Mouse (Mus musculus): ENCODE data around the gene Luc7l3. TPM values are rescaled to one million over a fixed set of nuclear protein-coding genes. Genes with fewer than 3 reads are reported as not detected.

Gene Luc7l3
- polyA plus RNA-seq, 1 experiment from 2014 or later, result 113 TPM

DNA sequence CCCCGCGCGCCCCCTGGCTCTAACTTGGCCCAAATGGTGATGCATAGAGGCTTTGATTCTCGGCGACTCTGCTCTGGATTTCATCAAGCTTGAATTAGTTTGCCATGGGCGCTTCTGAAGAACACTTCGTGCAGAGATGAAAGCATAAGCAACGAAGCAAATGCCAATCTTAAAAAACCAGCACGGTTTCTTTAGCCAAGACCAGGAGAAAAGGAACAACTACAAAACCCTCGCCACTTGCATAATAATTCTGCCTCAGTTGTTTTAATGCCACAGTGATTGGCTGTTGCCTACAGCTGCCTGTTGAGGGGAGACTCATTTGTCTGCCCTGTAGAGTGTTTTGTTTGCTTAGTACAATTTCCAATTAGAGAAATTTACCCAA is 6.8 kb upstream of the Luc7l3 start:
- H3K4me3 ChIP-seq (ENCODE audit: low read length), result peak overlapping the region; percentile 86
- no peaks in the 10 kb centered on the region for H3K36me3 ChIP-seq (ENCODE audit: control insufficient read depth, insufficient read depth, low read length)
- no peaks in the 10 kb centered on the region for H3K9me3 ChIP-seq (ENCODE audit: control insufficient read depth, low read length)
- H3K4me1 ChIP-seq (ENCODE audit: control insufficient read depth, insufficient read depth, low read depth, low read length), result peaks cover 32% of the 10 kb centered on the region
- H3K27ac ChIP-seq (ENCODE audit: low read depth, low read length), result peak overlapping the region; percentile 100
- H3K4me2 ChIP-seq (ENCODE audit: low read length), result peak overlapping the region; percentile 83
- no peaks in the 10 kb centered on the region for H3K27me3 ChIP-seq (replicated peaks; ENCODE audit: control insufficient read depth, insufficient read depth, low read length)
- under 1% methylated on average over 10 of the region's 10 CpGs for WGBS
- peak overlapping the region; percentile 98 for H3K9ac ChIP-seq (ENCODE audit: low read depth, low read length)
- ATAC-seq, result no peak; the same call in 1 of the 2 replicates

DNA sequence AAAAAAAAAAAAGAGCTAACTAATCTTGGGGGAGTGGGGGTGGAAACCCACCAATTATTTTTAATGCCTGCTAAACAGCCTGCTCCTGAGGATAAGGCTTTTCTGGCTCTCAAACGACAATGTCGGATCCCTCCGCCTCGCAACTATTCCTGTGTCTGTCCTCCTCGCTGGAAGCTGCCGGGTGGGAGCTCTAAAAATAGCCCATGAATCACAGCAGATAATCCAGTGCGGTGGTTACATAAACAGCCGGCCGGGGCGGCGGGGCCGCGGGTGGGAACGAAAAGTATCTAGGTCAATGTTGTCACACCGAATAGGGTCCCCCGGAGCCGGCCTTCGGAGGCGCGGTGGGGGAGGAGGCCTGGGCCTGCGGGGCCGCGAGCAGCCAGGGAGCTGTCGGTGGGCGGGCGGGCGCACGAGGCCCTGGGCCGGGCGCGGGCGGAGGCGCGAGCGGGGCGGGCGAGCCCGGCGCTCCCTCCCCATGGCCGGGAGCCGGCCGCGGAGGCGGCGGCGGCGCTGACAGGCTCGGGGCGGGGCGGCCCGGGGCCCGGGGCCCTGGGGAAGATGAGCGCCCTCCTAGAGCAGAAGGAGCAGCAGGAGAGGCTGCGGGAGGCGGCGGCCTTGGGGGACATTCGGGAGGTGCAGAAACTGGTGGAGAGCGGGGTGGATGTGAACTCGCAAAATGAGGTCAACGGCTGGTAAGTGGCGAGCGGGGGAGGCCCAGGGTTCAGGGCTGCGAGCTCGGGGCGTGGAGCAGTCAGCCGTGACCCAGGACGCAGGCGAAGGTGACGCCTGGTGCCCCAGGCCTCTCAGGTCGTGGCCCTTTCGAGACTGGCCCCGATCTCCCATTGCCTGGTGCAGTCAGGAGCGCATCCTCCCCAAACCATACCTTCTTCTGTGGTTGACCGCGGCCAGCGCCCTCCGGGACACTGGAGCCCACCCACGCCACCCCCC is 6.2 kb upstream of the Luc7l3 start, which contains the start of gene Ankrd40:
Gene Ankrd40 (plus strand): TSS at position 309 of the 951 bp plus-strand sequence.
- no peaks in the 10 kb centered on the region for H3K9me3 ChIP-seq (ENCODE audit: control insufficient read depth, low read length)
- under 1% methylated on average over 68 of the region's 78 CpGs for WGBS
- H3K27ac ChIP-seq (ENCODE audit: low read depth, low read length), result peak within 1 kb of the TSS; percentile 100
- H3K27me3 ChIP-seq (replicated peaks; ENCODE audit: control insufficient read depth, insufficient read depth, low read length), result no peaks in the 10 kb centered on the region
- peak; percentile 90 for ATAC-seq
- H3K4me3 ChIP-seq (ENCODE audit: low read length), result peak within 1 kb of the TSS; percentile 86
- peak within 1 kb of the TSS; percentile 83 for H3K4me2 ChIP-seq (ENCODE audit: low read length)
- H3K36me3 ChIP-seq (ENCODE audit: control insufficient read depth, insufficient read depth, low read length), result no peaks in the 10 kb centered on the region
- peak within 1 kb of the TSS; percentile 98 for H3K9ac ChIP-seq (ENCODE audit: low read depth, low read length)
- H3K4me1 ChIP-seq (ENCODE audit: control insufficient read depth, insufficient read depth, low read depth, low read length), result peaks cover 32% of the 10 kb centered on the region

DNA sequence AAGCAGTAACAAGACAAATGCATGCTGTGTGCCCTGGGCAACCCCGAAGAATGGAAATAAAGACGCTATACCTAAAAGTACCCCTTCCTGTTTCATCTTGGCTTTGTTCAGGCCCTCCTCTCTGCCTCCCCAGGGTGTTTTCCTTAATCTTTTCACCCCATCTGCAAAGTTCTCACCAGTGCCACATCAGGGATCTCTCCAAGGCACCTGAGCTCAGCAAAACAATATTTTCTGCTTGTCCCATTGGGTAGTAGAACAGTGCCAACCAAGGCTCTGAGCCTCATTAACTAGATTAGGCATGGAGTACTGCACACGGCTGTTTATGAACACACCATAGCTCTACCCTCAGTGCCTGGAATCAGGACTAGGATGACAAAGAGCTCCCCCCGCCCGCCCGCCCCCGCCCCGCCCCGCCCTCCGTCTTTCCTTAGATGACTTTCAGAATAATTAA is 5.2 kb upstream of the Luc7l3 start:
- peak overlapping the region; percentile 83 for H3K4me2 ChIP-seq (ENCODE audit: low read length)
- peak overlapping the region; percentile 100 for H3K27ac ChIP-seq (ENCODE audit: low read depth, low read length)
- H3K9ac ChIP-seq (ENCODE audit: low read depth, low read length), result peak overlapping the region; percentile 65
- peaks cover 30% of the 10 kb centered on the region for H3K4me1 ChIP-seq (ENCODE audit: control insufficient read depth, insufficient read depth, low read depth, low read length)
- H3K36me3 ChIP-seq (ENCODE audit: control insufficient read depth, insufficient read depth, low read length), result no peaks in the 10 kb centered on the region
- H3K9me3 ChIP-seq (ENCODE audit: control insufficient read depth, low read length), result no peaks in the 10 kb centered on the region
- H3K27me3 ChIP-seq (replicated peaks; ENCODE audit: control insufficient read depth, insufficient read depth, low read length), result no peaks in the 10 kb centered on the region
- 1% methylated on average over 10 of the region's 10 CpGs for WGBS
- peak; percentile 73 for ATAC-seq
- peak overlapping the region; percentile 86 for H3K4me3 ChIP-seq (ENCODE audit: low read length)

DNA sequence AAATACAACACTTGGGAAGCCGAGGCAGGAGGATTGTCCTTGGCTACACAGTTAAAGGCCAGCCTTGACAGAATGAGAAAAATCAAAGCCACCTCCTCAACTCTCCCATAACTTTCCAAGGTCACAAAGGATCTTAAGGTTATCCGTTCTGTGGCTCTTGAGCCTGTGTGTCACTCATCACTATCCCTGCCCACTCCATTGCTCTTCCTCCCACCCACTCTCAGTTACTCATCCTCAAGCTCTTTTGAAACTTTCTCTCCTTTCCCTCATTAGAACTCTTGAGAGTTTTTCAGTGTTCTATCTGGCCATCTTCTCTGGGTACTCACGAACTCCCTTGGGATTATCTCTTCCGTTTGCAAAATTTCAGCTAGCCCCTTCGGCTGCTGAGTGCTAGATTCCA is 2.8 kb upstream of the Luc7l3 start:
- Histone ChIP-seq H3K4me2 (ENCODE audit: low read length) (no peak overlapping the region), H3K36me3 (ENCODE audit: control insufficient read depth, insufficient read depth, low read length) (no peaks in the 10 kb centered on the region), H3K4me3 (ENCODE audit: low read length) (no peak overlapping the region), H3K27ac (ENCODE audit: low read depth, low read length) (no peak overlapping the region), H3K4me1 (ENCODE audit: control insufficient read depth, insufficient read depth, low read depth, low read length) (peaks cover 22% of the 10 kb centered on the region), H3K9ac (ENCODE audit: low read depth, low read length) (no peak overlapping the region), H3K27me3 (replicated peaks; ENCODE audit: control insufficient read depth, insufficient read depth, low read length) (no peaks in the 10 kb centered on the region), H3K9me3 (ENCODE audit: control insufficient read depth, low read length) (no peaks in the 10 kb centered on the region)
- 86% methylated on average over 5 of the region's 5 CpGs for WGBS
- no peak for ATAC-seq

DNA sequence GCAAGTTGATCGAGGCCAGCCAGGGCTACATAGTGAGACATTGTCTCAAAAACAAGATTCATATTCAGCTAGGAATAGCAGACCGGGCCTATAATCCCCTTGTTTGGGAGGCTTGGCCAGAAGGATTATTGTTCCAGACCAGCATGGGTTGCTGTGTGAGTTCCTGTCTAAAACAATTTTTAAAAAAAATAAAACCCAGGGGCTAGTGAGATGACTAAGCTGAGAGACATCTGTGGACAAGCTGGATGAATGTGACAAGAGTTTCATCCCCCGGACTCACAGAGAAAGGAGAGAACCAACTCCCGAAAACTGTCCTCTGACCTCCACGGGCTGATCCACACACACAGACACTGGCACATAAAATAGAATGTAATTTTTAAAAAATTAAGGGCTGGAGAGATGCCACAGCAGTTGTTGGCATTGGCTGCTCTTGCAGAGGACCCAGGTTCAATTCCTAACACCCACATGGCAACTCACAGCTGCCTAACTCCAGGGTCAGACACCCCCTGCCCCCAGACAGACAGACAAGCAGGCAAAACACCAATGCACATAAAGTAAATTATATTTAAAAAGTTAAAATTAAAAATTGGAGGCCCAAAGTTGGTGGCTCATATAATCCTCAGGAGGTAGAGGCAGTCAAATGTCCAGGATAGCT is 1.6 kb upstream of the Luc7l3 start:
- Histone ChIP-seq H3K4me1 (ENCODE audit: control insufficient read depth, insufficient read depth, low read depth, low read length) (peaks cover 25% of the 10 kb centered on the region), H3K27ac (ENCODE audit: low read depth, low read length) (no peak overlapping the region), H3K4me3 (ENCODE audit: low read length) (no peak overlapping the region), H3K36me3 (ENCODE audit: control insufficient read depth, insufficient read depth, low read length) (no peaks in the 10 kb centered on the region), H3K9me3 (ENCODE audit: control insufficient read depth, low read length) (no peaks in the 10 kb centered on the region), H3K9ac (ENCODE audit: low read depth, low read length) (no peak overlapping the region), H3K4me2 (ENCODE audit: low read length) (no peak overlapping the region), H3K27me3 (replicated peaks; ENCODE audit: control insufficient read depth, insufficient read depth, low read length) (no peaks in the 10 kb centered on the region)
- no peak for ATAC-seq
- 74% methylated on average over 5 of the region's 5 CpGs for WGBS

DNA sequence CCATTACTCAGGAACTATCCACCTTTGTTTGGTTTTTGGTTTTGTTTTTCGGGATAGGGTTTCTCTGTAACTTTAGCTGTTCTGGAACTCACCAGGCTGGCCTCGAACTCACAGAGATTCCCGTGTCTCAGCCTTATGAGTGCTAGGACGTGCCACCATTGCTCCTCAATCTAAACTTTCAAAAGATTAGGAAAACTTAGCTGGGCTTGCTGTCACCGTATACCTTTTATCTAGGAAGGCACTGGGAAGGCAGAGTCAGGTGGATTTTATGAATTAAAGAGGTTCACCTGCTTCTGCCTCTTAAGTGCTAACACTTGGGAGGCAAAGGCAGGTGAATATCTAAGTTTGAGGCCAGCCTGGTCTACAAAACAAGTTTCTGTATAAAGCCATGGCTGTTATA is 848 bp upstream of the Luc7l3 start:
- Histone ChIP-seq H3K9ac (ENCODE audit: low read depth, low read length) (peak overlapping the region; percentile 100), H3K4me1 (ENCODE audit: control insufficient read depth, insufficient read depth, low read depth, low read length) (peaks cover 31% of the 10 kb centered on the region), H3K4me3 (ENCODE audit: low read length) (peak overlapping the region; percentile 99), H3K4me2 (ENCODE audit: low read length) (peak overlapping the region; percentile 64), H3K27ac (ENCODE audit: low read depth, low read length) (peak overlapping the region; percentile 89), H3K27me3 (replicated peaks; ENCODE audit: control insufficient read depth, insufficient read depth, low read length) (no peaks in the 10 kb centered on the region), H3K9me3 (ENCODE audit: control insufficient read depth, low read length) (no peaks in the 10 kb centered on the region), H3K36me3 (ENCODE audit: control insufficient read depth, insufficient read depth, low read length) (no peaks in the 10 kb centered on the region)
- no peak for ATAC-seq
- WGBS, result 48% methylated on average over 5 of the region's 5 CpGs

DNA sequence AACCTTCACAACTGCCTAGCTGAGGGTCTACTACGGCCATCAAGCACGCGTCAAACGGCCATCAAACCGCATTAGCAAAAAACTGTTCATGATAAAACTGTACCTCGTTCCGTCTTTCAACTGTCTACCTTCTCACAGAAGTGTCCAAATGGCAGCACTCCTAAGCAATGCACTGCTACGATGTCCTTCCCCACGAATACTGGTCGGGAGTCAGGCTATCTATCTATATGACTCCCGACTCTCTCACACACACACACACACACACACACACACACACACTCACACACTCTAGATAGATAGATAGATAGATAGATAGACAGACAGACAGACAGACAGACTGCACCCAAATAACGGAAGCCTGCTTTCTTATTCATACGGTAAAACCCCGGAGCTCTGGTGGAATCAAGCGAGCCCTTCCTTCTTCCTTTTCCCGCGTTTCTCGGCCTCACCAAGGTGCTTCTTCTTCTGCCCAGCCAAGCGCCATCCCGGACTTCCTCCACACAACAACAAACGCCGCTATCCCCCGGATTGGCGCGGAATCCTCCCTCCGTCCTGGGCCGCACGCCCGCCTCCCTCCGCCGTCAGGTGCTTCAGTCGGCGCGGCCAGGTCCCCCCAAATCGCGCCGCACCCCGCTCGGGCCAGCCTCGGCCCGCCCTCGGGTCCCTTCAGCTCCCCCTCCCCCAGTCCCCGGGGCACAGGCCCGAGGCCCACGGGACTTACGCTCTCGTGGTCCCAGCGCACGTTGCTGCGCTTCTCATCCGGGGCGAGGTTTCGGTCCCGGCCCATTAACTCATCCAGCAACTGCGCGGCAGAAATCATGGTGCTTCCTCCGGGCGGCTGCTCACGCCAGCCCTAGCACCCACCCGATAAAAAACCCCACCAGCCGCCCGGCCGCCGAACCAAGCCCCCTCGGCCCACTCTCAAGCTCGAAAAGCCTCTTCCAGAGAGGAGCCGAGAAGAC is 538 bp downstream of the Luc7l3 start:
- peak overlapping the region; percentile 64 for H3K4me2 ChIP-seq (ENCODE audit: low read length)
- no peaks in the 10 kb centered on the region for H3K9me3 ChIP-seq (ENCODE audit: control insufficient read depth, low read length)
- peak overlapping the region; percentile 89 for H3K27ac ChIP-seq (ENCODE audit: low read depth, low read length)
- H3K36me3 ChIP-seq (ENCODE audit: control insufficient read depth, insufficient read depth, low read length), result no peaks in the 10 kb centered on the region
- ATAC-seq, result peak; percentile 79
- H3K9ac ChIP-seq (ENCODE audit: low read depth, low read length), result peak overlapping the region; percentile 100
- H3K4me3 ChIP-seq (ENCODE audit: low read length), result peak overlapping the region; percentile 99
- H3K4me1 ChIP-seq (ENCODE audit: control insufficient read depth, insufficient read depth, low read depth, low read length), result peaks cover 38% of the 10 kb centered on the region
- H3K27me3 ChIP-seq (replicated peaks; ENCODE audit: control insufficient read depth, insufficient read depth, low read length), result no peaks in the 10 kb centered on the region
- WGBS, result under 1% methylated on average over 67 of the region's 67 CpGs

DNA sequence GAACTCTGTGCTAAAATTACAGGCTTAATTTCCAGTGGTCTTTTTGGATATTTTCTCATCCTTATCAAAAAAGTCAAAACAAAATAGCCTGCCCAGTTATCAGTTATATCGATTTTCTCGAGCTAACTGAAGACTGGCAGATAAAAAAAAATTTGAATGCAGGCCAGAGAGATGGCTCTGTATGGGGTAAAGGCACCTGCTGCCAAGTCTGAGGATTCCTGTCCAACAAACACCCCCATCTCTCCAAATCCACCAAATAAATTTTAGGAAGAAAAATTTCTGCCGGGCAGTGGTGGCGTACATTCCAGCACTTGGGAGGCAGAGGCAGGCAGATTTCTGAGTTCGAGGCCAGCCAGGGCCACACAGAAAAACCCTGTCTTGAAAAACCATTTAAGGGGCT is 3.7 kb downstream of the Luc7l3 start:
- WGBS, result 78% methylated on average over 5 of the region's 5 CpGs
- H3K4me2 ChIP-seq (ENCODE audit: low read length), result no peak overlapping the region
- H3K4me3 ChIP-seq (ENCODE audit: low read length), result no peak overlapping the region
- peaks cover 50% of the 10 kb centered on the region for H3K4me1 ChIP-seq (ENCODE audit: control insufficient read depth, insufficient read depth, low read depth, low read length)
- H3K9me3 ChIP-seq (ENCODE audit: control insufficient read depth, low read length), result no peaks in the 10 kb centered on the region
- H3K9ac ChIP-seq (ENCODE audit: low read depth, low read length), result no peak overlapping the region
- no peaks in the 10 kb centered on the region for H3K27me3 ChIP-seq (replicated peaks; ENCODE audit: control insufficient read depth, insufficient read depth, low read length)
- no peak overlapping the region for H3K27ac ChIP-seq (ENCODE audit: low read depth, low read length)
- no peaks in the 10 kb centered on the region for H3K36me3 ChIP-seq (ENCODE audit: control insufficient read depth, insufficient read depth, low read length)
- ATAC-seq, result no peak
